Mouse (Mus musculus): ENCODE measurements around the gene Olfr847. TPM values are rescaled to one million over a fixed set of nuclear protein-coding genes. Genes with fewer than 3 reads are reported as not detected.

Olfr847 gene
- not detected in 4 replicates for total RNA-seq (2023)

GRCm38 (mm10) chr9:19378569-19378968 lies at the start of gene Olfr847:
TSS of gene Olfr847 (minus strand) at chr9:19378669.

GRCm38 (mm10) chr9:19363905-19364304 lies 14.6 kb downstream of the Olfr847 start, which contains the start of gene Olfr846:
TSS of gene Olfr846 (minus strand) at chr9:19364005.

GRCm38 (mm10) chr9:19336157-19336556 lies 42.3 kb downstream of the Olfr847 start, which contains the start of gene Olfr845:
TSS of gene Olfr845 (plus strand) at chr9:19336457.

Other genes starting within 250 kb of the Olfr847 start
- gene Olfr837, start 242.4 kb downstream of the Olfr847 start, total RNA-seq (2023), result not detected in 4 replicates
- not detected in 4 replicates for gene Olfr839-ps1, start 201.4 kb downstream of the Olfr847 start, total RNA-seq (2023)
- gene Olfr843, start 126.7 kb downstream of the Olfr847 start, total RNA-seq (2023), result not detected in 4 replicates
- gene Olfr844, start 62.3 kb downstream of the Olfr847 start, total RNA-seq (2023), result not detected in 4 replicates
- gene Olfr845, start 42.2 kb downstream of the Olfr847 start, total RNA-seq (2023), result not detected in 4 replicates
- gene Olfr846, start 14.7 kb downstream of the Olfr847 start, total RNA-seq (2023), result not detected in 4 replicates
- gene Olfr849, start 61.6 kb upstream of the Olfr847 start, total RNA-seq (2023), result not detected in 4 replicates
- not detected in 4 replicates for gene Olfr850, start 99.6 kb upstream of the Olfr847 start, total RNA-seq (2023)
- not detected in 4 replicates for gene Olfr851, start 114.6 kb upstream of the Olfr847 start, total RNA-seq (2023)
- gene Olfr853, start 162.4 kb upstream of the Olfr847 start, total RNA-seq (2023), result not detected in 4 replicates
- gene Olfr854, start 188.7 kb upstream of the Olfr847 start, total RNA-seq (2023), result not detected in 4 replicates
- not detected in 4 replicates for gene Olfr855, start 203.9 kb upstream of the Olfr847 start, total RNA-seq (2023)
- 33.8 to 39.5 TPM (median 34.7 TPM) in 4 replicates for gene Zfp317, start 243.4 kb upstream of the Olfr847 start, total RNA-seq (2023)